Mouse (Mus musculus) limb, embryonic 11.5 days (tissue): ENCODE measurements at regions not wholly inside any gene's neighbourhood (a gene's known extent, or its start where the extent isn't known, plus 50 kb on each side); places are given as distances from the start of the nearest gene placed in this dataset.

Experiments used
- ATAC-seq: fragments of 200-750 bp; cut with Nextera tagmentation; 2 replicates; pipeline ENCODE4 v1.8.0; 2017; ENCODE audit warnings: low read depth; ENCODE audit not compliant: insufficient number of reproducible peaks, low FRiP score, low TSS enrichment
- DNase-seq: peaks from one replicate; pipeline ENCODE4 v3.0.0-alpha.2; 2015; ENCODE audit warnings: low spot score
- H3K27ac ChIP-seq: fragments of 300-500 bp; sonication (generic); replicated peaks from 2 replicates; pipeline ENCODE4 v1.5.1; 2014; ENCODE audit warnings: low read depth, mild to moderate bottlenecking, low read length
- H3K27me3 ChIP-seq: fragments of 300-500 bp; sonication (generic); 2 replicates; pipeline ENCODE4 v1.6.1; 2014; ENCODE audit warnings: mild to moderate bottlenecking, low read length, mixed read lengths; ENCODE audit not compliant: control insufficient read depth, insufficient read depth
- H3K36me3 ChIP-seq: fragments of 300-500 bp; sonication (generic); 2 replicates; pipeline ENCODE4 v1.6.1; 2014; ENCODE audit warnings: mild to moderate bottlenecking, low read length, moderate library complexity, mixed read lengths; ENCODE audit not compliant: control insufficient read depth, insufficient read depth
- H3K4me1 ChIP-seq: fragments of 300-500 bp; sonication (generic); 2 replicates; pipeline ENCODE4 v1.6.1; 2014; ENCODE audit warnings: low read length, mixed read lengths; ENCODE audit not compliant: control insufficient read depth, insufficient read depth
- H3K4me2 ChIP-seq: fragments of 300-500 bp; sonication (generic); 2 replicates; pipeline ENCODE4 v1.6.1; 2014; ENCODE audit warnings: low read depth, mild to moderate bottlenecking, moderate library complexity; ENCODE audit not compliant: severe bottlenecking
- H3K4me3 ChIP-seq: fragments of 300-500 bp; sonication (generic); 2 replicates; pipeline ENCODE4 v1.5.1; 2014; ENCODE audit warnings: low read depth, low read length
- H3K9ac ChIP-seq: fragments of 300-500 bp; sonication (generic); 2 replicates; pipeline ENCODE4 v1.6.1; 2014; ENCODE audit warnings: mild to moderate bottlenecking, low read length
- H3K9me3 ChIP-seq: fragments of 300-500 bp; sonication (generic); 2 replicates; pipeline ENCODE4 v1.6.1; 2016; ENCODE audit warnings: low read length; ENCODE audit not compliant: control insufficient read depth
- WGBS: fragments of 180-500 bp; shearing (Covaris S2); extraction: QIAGEN DNeasy Blood & Tissue Kit; methylation state at CpG from one replicate; pipeline ENCODE4 v1.1.7; 2014; 5-methylcytosine and 5-hydroxymethylcytosine counted together

- Histone ChIP-seq H3K4me3 (no peak overlapping the region), H3K9me3 (no peaks in the 10 kb centered on the region), H3K9ac (no peak overlapping the region), H3K27ac (no peak overlapping the region), H3K4me1 (no peaks in the 10 kb centered on the region), H3K27me3 (no peaks in the 10 kb centered on the region), H3K4me2 (no peak overlapping the region), H3K36me3 (no peaks in the 10 kb centered on the region)
- ATAC-seq: no peak
- no peak for DNase-seq
- WGBS: 100% methylated on average over 1 of the region's 1 CpGs
Observed at GRCm38 (mm10) chr4:12749874-12750273, 578.1 kb upstream of the Fam92a start.

DNA sequence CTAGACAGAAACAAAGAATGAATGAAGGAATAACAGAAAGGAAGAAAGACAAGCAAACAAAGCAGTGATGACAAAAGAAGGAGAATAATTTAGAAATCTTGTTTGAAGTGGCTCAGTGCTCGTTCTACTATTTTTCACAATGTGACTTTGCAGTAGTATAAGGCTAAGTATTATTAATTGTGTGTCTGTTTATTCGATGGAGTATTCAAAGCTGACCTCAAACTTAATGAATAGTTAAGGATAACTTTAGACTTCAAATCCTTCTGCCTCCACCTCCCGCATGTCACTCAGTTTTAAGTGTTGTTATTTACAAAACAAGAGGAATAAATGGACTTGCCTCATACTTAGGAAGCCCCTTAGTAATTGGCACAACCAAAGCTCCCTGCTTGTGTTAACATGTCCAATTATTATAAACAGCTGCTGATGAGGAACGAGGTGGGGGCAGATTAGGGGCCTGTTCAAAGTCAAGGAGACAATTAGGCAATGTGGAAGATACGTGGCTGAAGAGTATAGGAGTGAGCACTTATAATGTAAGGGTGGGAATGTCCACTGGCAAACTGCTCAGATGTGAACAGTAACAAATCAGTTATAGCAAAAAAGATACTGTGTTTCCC, 572.0 kb upstream of the Fam92a start:
- H3K4me3 ChIP-seq: no peak overlapping the region
- no peaks in the 10 kb centered on the region for H3K4me1 ChIP-seq
- H3K27ac ChIP-seq: no peak overlapping the region
- H3K4me2 ChIP-seq: no peak overlapping the region
- H3K9ac ChIP-seq: no peak overlapping the region
- WGBS: 53% methylated on average over 5 of the region's 5 CpGs
- no peak for DNase-seq
- no peaks in the 10 kb centered on the region for H3K27me3 ChIP-seq
- ATAC-seq: no peak
- no peaks in the 10 kb centered on the region for H3K36me3 ChIP-seq
- H3K9me3 ChIP-seq: no peaks in the 10 kb centered on the region

DNA sequence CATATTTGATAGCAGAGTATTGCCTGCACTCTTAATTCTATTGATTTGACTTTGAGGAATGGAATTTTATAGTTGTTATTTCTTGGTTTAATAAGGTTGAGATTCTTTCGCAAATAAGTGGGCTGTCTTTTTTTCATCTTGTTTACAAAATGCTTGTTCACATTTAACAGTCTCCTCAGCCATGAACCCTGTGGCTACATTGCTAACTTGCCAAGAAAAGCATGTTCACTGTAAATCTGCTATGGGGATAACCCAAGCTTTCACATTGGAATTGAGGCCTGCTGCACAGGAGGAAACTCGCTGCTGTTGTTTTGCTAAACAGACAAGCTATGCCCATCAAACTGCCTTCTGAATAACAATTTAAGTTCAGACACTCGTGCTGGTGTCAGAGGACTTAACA, 564.6 kb upstream of the Fam92a start:
- Histone ChIP-seq H3K27ac (no peak overlapping the region), H3K27me3 (no peaks in the 10 kb centered on the region), H3K9ac (no peak overlapping the region), H3K4me3 (no peak overlapping the region), H3K9me3 (no peaks in the 10 kb centered on the region), H3K36me3 (no peaks in the 10 kb centered on the region), H3K4me1 (no peaks in the 10 kb centered on the region), H3K4me2 (no peak overlapping the region)
- DNase-seq (no peak), ATAC-seq (no peak)
- 80% methylated on average over 3 of the region's 3 CpGs for whole genome bisulfite sequencing

- H3K9me3 ChIP-seq: no peaks in the 10 kb centered on the region
- H3K27me3 ChIP-seq: no peaks in the 10 kb centered on the region
- no peaks in the 10 kb centered on the region for H3K4me1 ChIP-seq
- WGBS: 88% methylated on average over 1 of the region's 1 CpGs
- H3K27ac ChIP-seq: no peak overlapping the region
- H3K36me3 ChIP-seq: no peaks in the 10 kb centered on the region
- no peak overlapping the region for H3K9ac ChIP-seq
- H3K4me3 ChIP-seq: no peak overlapping the region
- ATAC-seq: no peak
- H3K4me2 ChIP-seq: no peak overlapping the region
- no peak for DNase-seq
Observed at GRCm38 (mm10) chr4:12700189-12700588, 528.4 kb upstream of the Fam92a start.

DNA sequence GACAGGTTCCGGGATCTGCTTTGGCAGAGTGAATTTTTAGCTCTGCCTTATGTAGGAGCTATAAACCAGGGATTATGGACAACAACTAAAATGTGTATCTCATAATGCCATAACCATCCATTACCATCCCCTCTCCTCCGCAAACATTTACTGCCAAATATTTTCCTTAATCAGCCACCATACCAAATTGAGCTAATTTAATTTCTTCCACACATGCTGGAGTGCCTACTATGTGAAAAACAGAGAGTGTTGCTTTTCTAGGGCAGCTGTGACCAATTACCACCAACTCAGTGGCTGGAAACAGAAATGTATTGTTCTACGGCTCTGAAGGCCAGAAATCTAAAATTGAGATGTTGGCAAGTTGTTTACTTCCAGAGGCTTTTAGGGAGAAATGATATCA, 506.0 kb upstream of the Fam92a start:
- no peaks in the 10 kb centered on the region for H3K27me3 ChIP-seq
- H3K36me3 ChIP-seq: no peaks in the 10 kb centered on the region
- H3K9ac ChIP-seq: no peak overlapping the region
- no peak for DNase-seq
- ATAC-seq: no peak
- peaks cover 2% of the 10 kb centered on the region; the same call in 1 of the 2 replicates for H3K4me1 ChIP-seq
- H3K27ac ChIP-seq: no peak overlapping the region
- H3K4me2 ChIP-seq: no peak overlapping the region
- no peaks in the 10 kb centered on the region for H3K9me3 ChIP-seq
- 50% methylated on average over 3 of the region's 3 CpGs for WGBS
- no peak overlapping the region for H3K4me3 ChIP-seq

GRCm38 (mm10) chr4:12671399-12671798, 499.6 kb upstream of the Fam92a start:
- Histone ChIP-seq H3K9me3 (no peaks in the 10 kb centered on the region), H3K4me2 (no peak overlapping the region), H3K36me3 (no peaks in the 10 kb centered on the region), H3K27ac (no peak overlapping the region), H3K27me3 (no peaks in the 10 kb centered on the region), H3K4me1 (no peaks in the 10 kb centered on the region), H3K4me3 (no peak overlapping the region), H3K9ac (no peak overlapping the region)
- no peak for DNase-seq
- no peak for ATAC-seq
- 78% methylated on average over 7 of the region's 7 CpGs for WGBS

DNA sequence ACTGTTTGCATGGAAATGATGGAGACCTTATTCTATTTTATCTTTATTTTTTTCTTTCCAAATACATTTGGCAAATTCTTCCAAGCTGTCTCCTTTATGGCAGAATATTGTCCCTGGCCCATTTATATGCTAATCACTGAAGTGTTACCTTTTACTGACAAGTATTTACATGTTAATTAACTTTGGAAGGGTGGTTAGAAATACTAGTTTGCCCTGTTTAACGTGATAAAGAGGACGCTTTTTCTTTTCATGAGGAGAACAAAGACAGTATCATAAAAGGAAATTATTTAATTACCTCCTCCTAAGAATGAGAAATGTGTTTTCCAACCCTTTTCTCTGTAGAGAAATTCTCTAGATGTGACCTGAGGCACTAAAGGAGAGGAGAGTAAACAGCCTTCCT, 491.4 kb upstream of the Fam92a start:
- Histone ChIP-seq H3K9ac (no peak overlapping the region), H3K4me3 (no peak overlapping the region), H3K4me1 (no peaks in the 10 kb centered on the region), H3K9me3 (no peaks in the 10 kb centered on the region), H3K4me2 (no peak overlapping the region), H3K36me3 (no peaks in the 10 kb centered on the region), H3K27me3 (no peaks in the 10 kb centered on the region), H3K27ac (no peak overlapping the region)
- 19% methylated on average over 2 of the region's 2 CpGs for WGBS
- ATAC-seq (no peak), DNase-seq (no peak)

- no peaks in the 10 kb centered on the region for H3K36me3 ChIP-seq
- no peak overlapping the region for H3K4me2 ChIP-seq
- 49% methylated on average over 1 of the region's 1 CpGs for WGBS
- no peaks in the 10 kb centered on the region for H3K4me1 ChIP-seq
- H3K27ac ChIP-seq: no peak overlapping the region
- DNase-seq (no peak), ATAC-seq (no peak)
- no peaks in the 10 kb centered on the region for H3K9me3 ChIP-seq
- no peak overlapping the region for H3K9ac ChIP-seq
- H3K4me3 ChIP-seq: no peak overlapping the region
- H3K27me3 ChIP-seq: no peaks in the 10 kb centered on the region
Observed at GRCm38 (mm10) chr4:12662683-12663082, 490.9 kb upstream of the Fam92a start.

DNA sequence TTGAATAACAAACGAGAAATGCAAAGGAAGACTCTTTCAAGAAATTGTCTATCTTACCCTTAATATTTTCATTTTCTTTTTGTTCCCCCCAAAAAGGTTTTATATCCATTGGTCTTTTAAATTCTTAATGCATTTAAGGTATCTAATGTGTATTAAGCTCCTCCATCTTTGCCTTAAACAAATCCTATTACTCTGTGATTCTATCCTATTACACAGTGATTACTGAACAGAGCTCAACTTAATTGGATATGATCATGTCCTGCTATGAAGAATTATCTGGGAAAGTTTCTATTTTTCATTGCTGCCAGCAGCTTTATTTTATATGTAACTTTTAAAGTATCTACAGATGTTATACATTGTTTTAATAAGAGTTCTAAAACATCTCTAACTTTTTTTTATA, 487.3 kb upstream of the Fam92a start:
- Histone ChIP-seq H3K36me3 (no peaks in the 10 kb centered on the region), H3K9ac (no peak overlapping the region), H3K4me1 (no peaks in the 10 kb centered on the region), H3K4me2 (no peak overlapping the region), H3K9me3 (no peaks in the 10 kb centered on the region), H3K27ac (no peak overlapping the region), H3K27me3 (no peaks in the 10 kb centered on the region), H3K4me3 (no peak overlapping the region)
- DNase-seq: no peak
- 91% methylated on average over 1 of the region's 1 CpGs for WGBS
- no peak for ATAC-seq
